Mouse (Mus musculus) T-helper 1 cell (primary cell): ENCODE data around the gene Kcnn4.

ENCODE experiments used
- in situ Hi-C: fragments of 300-600 bp; cut with MboI, MseI; formaldehyde crosslinking; loops from one replicate; pipeline ENCODE4 v1.15.1; 2025; ENCODE audit warnings: high pct_unique_total_duplicates

The Kcnn4 gene

GRCm38 (mm10) chr7:24365258-24366014 is 4.6 kb upstream of the Kcnn4 start:
- in situ Hi-C loops: no loop called here

GRCm38 (mm10) chr7:24366716-24367632 is 3.1 kb upstream of the Kcnn4 start:
- in situ Hi-C loops: no loop called here

GRCm38 (mm10) chr7:24368226-24368625 is 1.8 kb upstream of the Kcnn4 start:
- in situ Hi-C loops: no loop called here

GRCm38 (mm10) chr7:24368946-24369345 is 1.1 kb upstream of the Kcnn4 start:
- in situ Hi-C loops: no loop called here

GRCm38 (mm10) chr7:24371012-24371808 is 1.1 kb downstream of the Kcnn4 start:
- in situ Hi-C loops: loop anchor here (10.0 kb wide), 1 partner anchor 1314 kb away; the partner anchor contains the start of genes B9d2 and Tgfb1

GRCm38 (mm10) chr7:24371809-24372145 is 1.7 kb downstream of the Kcnn4 start:
- in situ Hi-C loops: loop anchor here (10.0 kb wide), 1 partner anchor 1313 kb away; the partner anchor contains the start of genes B9d2 and Tgfb1

- in situ Hi-C loops: loop anchor here (10.0 kb wide), 1 partner anchor 1313 kb away; the partner anchor contains the start of genes B9d2 and Tgfb1
Measured at GRCm38 (mm10) chr7:24372300-24372699, 2.2 kb downstream of the Kcnn4 start.

- in situ Hi-C loops: loop anchor here (10.0 kb wide), 1 partner anchor 1312 kb away; the partner anchor contains the start of genes B9d2 and Tgfb1
Measured at GRCm38 (mm10) chr7:24372786-24373185, 2.7 kb downstream of the Kcnn4 start.

GRCm38 (mm10) chr7:24373538-24374379 is 3.7 kb downstream of the Kcnn4 start:
- in situ Hi-C loops: loop anchor here (10.0 kb wide), 1 partner anchor 1311 kb away; the partner anchor contains the start of genes B9d2 and Tgfb1

- in situ Hi-C loops: loop anchor here (10.0 kb wide), 1 partner anchor 1308 kb away; the partner anchor contains the start of genes B9d2 and Tgfb1
Measured at GRCm38 (mm10) chr7:24376456-24376855, 6.4 kb downstream of the Kcnn4 start.

GRCm38 (mm10) chr7:24377091-24377865 is 7.2 kb downstream of the Kcnn4 start:
- in situ Hi-C loops: loop anchor here (10.0 kb wide), 1 partner anchor 1308 kb away; the partner anchor contains the start of genes B9d2 and Tgfb1

- in situ Hi-C loops: loop anchor here (10.0 kb wide), 1 partner anchor 1307 kb away; the partner anchor contains the start of genes B9d2 and Tgfb1
Measured at GRCm38 (mm10) chr7:24378049-24378701, 8.1 kb downstream of the Kcnn4 start.

GRCm38 (mm10) chr7:24379934-24380333 is 9.9 kb downstream of the Kcnn4 start:
- in situ Hi-C loops: loop anchor here (10.0 kb wide), 3 partner anchors 695 to 1305 kb away; partner anchors contain the start of genes B9d2, Grik5, Tgfb1 and Zfp574

- in situ Hi-C loops: loop anchor here (10.0 kb wide), 2 partner anchors 694 to 904 kb away; partner anchors contain the start of genes Grik5 and Zfp574
Measured at GRCm38 (mm10) chr7:24380370-24380769, 10.3 kb downstream of the Kcnn4 start.

- in situ Hi-C loops: loop anchor here (10.0 kb wide), 2 partner anchors 692 to 902 kb away; partner anchors contain the start of genes Grik5 and Zfp574
Measured at GRCm38 (mm10) chr7:24382730-24383372, 12.8 kb downstream of the Kcnn4 start.

GRCm38 (mm10) chr7:24384070-24384469 is 14.0 kb downstream of the Kcnn4 start:
- in situ Hi-C loops: loop anchor here (10.0 kb wide), 2 partner anchors 691 to 901 kb away; partner anchors contain the start of genes Grik5 and Zfp574

GRCm38 (mm10) chr7:24384827-24385226 is 14.8 kb downstream of the Kcnn4 start:
- in situ Hi-C loops: loop anchor here (10.0 kb wide), 2 partner anchors 690 to 900 kb away; partner anchors contain the start of genes Grik5 and Zfp574
